Mouse (Mus musculus) brain, adult 2 months (tissue): Measurements from ENCODE around the gene Tns3.

ENCODE experiments used
- DNase-seq: peaks from one replicate; pipeline ENCODE4 v3.0.0; 2011; ENCODE audit warnings: low read depth, low spot score

Tns3 gene

DNA sequence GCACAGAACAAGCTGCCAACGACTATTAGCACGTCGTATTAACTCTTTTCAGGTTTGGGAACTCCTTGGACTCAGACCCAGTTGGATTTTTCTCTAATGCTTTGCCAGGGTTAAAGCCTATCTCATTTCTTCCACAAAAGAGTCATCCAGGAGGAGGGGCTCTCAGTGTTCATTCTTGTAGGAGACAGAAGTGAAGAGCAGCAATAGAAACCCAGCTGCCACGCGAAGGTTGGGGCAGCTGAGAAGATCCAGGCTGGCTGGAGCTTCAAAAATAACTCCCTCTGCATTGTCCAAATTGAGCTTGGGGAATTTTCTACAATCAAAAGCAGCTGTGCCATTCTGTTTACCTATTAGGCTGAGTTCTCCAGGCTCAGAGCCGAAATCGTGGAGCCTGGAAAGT, 16.3 kb upstream of the Tns3 start:
- no peak for DNase-seq

DNA sequence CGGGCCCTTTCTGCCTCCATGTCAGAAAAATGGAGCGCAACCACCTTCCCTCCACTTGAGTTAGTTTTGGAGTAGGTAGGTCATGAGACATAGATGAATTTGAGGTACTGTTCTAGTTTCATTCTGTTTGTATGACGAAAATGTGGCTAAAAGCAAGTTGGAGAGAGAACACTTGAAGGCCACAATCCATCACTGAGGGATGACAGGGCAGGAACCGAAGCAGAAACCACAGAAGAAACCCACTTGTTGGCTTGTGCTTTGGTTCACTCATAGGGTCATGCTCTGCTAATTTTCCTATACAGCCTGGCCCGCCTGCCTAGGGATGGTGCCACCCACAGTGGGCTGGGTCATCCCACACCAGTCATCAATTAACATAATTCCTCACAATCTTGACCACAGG, 14.9 kb upstream of the Tns3 start:
- no peak for DNase-seq

DNA sequence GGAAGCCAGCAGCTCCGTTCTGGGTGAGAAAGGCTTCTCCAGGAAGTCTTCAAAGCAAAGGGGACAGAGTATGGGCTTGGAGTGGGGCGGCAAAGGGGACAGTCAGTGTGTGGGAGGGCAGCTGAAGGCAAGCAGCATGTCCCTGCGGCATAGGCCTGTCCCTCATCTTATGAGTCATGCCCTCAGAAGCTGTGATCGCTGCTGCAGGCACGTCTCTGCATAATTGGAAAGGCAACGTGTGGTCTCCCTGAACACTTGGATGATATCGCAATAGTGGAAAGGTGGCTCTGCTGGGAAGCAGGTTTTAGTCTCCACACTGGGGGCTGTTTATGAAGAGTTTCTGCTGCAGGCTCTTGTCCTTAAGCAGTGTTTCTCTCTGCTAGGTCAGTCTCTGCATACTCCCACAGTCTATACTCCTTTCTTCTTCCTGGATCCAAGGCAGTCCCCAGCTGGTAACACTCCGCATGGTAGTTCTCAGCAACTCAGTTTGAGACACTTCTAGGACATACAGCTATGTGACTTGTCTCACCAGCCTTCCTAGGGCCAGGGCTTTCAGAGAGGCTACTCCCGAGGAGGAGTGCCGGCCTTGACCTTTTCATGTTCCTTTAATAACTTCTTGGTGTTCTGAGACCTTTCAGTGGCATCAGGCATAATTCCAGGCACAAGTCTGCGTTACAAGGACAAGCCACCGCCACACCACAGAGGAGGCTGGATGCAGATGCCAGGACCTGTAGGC, 14.1 kb upstream of the Tns3 start:
- peak; percentile 52 for DNase-seq

DNA sequence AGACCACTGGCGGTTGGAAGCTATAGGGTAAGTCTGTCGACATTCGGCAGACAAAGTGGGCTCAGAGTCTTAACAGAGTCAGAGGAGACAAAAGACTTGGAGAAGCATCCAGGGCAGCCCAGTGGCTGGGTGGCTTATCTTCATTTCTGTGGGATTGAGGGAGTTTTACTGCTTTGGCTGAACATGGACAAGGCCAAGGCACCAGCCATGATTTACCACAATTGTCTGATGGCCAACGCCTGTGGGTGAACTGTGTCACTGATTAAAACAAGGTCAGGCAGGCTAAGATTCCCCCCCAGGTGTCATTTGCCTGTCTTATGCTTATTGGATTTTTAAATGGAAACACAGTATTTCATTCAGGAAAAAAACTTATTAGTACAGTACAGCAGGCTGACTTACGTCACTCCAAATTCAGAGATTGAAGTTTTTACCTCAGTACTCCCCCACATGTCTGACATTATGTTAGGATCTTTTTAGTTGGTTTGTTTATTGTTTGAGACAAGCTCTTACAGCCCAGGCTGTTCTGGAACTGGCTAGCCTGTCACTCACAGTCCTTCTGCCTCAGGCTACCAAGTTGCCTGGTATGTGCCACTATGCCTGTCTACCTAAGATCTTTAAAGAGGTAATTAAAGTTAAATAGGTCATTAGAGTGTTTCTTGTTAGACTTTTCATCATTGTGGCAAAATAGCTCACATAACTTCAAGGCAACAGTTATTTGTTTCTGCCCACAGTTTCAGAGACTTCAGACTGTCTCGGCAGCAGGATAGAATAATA, 11.6 kb upstream of the Tns3 start:
- DNase-seq, result no peak

- no peak for DNase-seq
These were observed 10.3 kb upstream of the Tns3 start for GRCm38 (mm10) chr11:8674549-8675149.

- DNase-seq, result no peak
These were observed 7.4 kb upstream of the Tns3 start for GRCm38 (mm10) chr11:8671698-8672097.

DNA sequence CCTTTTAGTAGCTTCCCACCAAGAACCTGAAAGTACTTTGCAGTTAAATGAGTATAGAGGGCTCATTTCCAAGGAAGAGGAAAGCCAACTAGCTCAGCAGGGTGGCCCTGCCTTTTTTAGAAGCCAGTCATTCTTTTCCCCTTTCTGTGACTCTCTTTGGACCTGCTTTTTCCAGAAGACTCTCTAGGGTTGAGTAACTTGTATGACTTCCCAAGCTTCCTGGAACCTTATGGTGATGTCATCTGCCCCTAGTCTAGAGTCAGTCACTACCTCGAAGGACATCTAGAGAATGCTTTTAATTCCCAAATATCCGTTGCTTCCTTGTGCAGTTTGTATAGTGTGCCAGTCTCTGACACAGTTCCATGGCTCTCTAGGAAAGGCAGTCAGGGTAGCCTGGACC, 4.8 kb upstream of the Tns3 start:
- no peak for DNase-seq

- DNase-seq, result no peak
These were observed 462 bp upstream of the Tns3 start for GRCm38 (mm10) chr11:8664797-8665196.

DNA sequence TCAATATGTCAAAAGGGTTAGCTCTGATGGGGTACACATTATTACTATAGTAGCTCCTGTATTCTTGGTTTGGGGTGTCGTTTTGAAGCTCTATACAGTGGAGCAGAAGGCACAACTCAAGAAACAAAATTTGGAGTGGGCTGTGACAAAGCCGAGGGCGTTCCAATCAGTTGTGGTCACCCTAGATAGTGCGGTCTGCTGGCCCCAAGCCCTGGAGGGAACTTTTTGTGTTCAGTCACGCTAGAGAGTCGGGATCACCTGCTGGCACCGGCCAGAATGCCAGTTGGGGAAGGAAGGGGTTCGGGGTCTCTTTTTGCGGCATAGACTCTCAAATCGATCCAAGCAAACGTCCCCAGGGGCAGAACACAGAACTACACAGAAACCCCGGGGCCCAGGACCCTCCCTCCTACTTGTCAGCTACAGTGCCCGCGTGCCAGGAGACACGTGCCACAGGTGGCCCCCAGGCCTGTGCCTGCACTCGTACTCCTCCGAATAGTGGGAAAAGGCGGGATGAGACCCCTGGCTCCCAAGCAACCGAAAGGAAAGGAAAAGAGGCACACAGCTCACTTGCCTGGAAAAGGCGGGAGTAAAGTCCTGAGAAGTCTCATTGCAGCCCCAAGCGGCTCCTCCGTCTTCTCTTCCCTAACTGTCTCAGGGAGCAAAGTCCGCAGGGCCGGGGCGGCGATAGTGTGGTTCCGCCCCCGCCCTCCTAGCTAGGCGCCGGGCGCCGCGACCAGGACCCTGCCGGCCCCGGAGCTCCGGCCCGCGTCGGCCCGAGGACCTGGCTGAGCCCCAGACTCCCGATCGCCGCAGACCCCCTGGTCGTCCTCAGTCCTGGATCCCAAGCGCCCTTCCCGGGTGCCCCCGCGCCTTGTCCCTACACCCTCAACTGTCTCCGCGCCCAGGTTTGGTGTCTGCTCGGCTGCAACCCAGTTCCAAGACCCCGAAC, 617 bp downstream of the Tns3 start:
- DNase-seq, result no peak

DNA sequence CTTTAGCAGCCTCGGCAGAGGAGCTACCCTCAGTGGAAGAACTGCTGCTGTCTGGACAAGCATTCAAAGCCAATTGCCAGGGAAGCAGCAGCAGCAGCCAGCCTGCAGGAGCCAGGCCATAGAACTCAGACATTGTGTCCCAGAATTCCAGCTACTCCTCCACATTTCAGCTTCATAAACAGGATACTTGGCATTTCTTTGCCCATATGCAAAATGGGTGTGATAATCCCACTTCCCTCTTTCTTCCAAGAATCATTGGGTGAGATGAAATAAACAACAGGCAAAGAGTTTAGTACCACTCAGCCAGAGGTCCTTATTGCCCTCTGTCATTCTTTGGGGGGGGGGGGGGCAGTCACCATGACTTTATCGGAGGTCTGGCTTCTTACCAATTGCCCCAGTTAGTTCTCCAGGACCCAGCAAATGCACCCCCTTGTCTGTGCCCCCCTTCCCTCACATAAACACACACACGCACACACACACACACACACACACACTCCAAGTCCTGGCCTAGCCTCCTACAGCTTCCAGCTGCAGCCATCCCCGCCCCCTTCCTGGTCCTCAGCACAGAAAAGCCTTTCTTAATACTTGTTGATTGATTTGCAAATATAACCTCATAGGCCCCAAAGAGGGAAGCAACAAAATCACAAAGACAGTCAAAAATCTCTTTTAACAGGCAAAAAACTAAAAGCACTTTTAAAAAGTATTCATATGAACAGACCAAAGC, 1.5 kb downstream of the Tns3 start:
- peak; percentile 57 for DNase-seq

- no peak for DNase-seq
These were observed 3.4 kb downstream of the Tns3 start for GRCm38 (mm10) chr11:8660951-8661350.

DNA sequence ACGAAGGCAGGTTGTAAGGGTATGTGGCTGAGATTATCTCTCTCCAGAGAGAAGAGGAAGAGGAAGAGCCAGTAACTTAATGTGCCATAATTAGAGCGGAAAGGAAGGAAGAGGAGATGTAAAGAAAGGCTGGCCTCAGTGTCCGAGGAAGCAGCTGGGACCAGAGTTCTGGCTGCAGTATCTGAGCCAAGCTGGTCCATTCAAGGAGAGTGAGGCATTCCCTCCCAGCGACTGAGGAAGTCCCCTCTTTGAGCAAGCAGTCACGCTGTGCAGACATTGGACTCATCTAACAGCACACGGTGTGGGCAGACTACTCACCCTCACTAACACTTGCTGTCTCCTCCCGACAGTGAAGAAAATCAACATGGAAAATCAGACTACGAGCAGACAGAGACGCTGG, 4.5 kb downstream of the Tns3 start:
- peak; percentile 49 for DNase-seq

DNA sequence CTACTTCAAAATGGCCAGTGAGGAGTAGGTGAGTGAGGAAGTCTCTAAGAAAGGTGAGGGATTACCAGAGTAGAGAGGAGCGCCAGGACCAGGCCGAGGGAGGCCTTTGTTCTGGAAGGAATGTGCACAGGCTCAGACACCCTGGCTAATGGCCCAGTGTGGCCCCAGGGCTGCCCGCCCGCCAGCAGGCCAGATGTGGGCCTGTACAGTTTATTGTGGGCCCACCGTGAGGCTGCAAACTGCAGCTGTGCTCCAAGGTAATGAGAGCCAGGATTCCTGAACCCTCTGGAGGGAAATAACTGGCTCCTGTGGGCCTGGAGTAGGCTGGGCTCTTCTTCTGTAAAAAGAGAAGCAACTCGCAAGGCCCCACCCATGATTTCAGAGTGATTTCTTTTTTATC, 5.3 kb downstream of the Tns3 start:
- DNase-seq, result no peak

- DNase-seq, result peak; percentile 71
These were observed 6.8 kb downstream of the Tns3 start for GRCm38 (mm10) chr11:8657493-8657892.

DNA sequence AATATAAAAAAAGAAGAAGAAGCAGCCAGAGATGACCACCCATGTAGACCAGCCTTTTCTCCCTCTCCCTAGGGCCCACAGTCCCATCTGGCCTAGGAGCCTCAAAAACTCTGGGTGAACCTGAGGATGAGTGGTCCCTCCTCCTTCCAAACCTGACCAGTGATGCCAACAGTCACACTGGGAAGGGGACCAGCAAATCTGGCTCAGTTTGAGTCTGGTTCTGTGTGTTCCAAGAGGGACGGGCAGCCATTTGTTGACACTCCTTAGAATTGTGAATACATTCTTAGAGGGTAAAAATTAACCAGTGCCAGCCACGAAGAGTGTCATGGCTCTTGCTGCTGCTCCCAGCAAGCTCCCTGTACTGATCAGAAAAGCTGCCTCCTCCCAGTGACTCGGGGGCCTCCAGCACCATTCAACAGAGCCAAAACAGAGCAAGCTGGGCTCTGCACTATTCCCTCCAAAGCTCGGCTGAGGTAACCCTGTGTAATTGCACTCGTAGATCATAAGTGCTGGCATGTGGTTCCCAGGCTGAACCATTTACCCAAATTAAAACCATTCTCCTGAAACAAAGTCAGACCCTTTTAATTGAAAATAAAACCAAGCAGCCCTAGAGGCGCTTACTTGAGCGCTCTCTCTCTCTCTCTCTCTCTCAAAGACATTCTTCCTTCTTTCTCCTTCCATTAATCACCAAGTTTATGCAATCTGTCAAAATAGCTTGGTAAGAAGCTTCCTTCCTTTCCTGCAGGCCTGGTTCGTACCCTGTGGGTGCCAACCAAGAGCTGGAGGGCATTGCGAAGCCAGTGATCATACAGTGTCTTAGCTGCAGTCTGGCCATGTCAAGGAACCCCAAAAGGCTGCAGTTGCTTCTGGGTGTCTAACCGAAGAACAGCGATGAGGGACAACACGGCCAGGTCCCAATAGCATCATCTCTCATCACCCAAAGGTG, 7.6 kb downstream of the Tns3 start:
- no peak for DNase-seq

DNA sequence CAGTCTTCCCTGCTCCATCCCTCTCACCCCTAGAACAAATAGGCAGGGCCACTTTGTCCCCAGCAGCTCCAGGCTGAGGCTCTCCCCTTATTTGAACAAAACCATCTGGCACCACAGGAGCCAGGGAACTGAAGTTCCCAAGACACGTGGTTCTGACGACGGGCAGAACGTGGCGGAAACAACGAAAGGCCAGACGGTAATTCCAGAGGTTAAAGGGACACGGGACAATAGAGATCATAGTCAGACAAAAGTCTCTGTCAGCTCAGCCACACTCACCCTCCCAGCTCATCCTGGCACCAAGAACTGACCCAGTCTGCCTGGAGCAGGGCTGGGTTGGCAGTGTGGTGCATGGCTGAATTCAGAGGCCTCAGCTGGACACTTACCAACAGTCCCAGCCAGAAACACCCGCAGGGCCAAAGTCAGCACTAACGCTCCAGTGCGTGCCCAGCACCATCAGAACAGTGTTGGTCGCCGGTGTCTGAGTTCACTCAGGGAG, 10.5 kb downstream of the Tns3 start:
- DNase-seq, result peak; percentile 92

DNA sequence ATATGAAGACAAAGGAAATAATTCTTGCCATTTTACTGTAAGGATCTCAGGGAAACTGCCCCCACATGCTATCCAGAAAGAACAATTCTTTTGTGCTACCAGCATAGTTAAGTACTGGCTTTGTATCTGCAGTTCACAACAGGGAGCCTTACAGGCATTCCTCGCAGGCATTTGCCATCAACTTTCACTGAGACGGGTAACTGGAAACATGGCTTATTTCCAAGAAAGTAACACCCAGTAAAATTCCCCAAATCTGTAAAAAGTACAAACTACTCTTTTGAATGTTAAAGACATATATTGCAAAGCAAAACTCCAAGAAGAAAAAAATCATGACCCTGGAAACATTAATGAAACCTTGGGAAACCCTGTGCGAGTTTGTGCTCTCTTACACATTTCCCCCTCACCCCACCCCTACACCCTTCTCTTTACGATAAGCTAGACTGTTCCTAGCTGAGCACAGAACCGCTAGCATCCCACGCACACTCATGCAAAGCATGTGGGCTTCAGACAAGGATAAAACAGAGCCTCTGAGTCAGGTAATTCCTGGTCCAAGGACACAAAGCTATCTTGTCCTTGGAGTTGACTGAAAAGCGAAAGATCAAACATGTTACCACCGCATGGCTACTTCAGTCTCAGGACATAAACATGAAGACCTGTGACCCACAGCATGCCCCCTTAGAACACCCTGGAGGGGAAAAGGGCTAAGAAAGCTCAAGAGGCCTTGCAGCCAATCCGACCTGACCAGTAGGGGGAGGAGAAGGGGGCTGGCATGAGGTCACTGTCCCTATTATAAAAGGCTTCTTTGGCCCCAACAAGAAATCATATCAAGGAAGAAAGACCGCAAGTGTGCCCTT, 11.3 kb downstream of the Tns3 start:
- DNase-seq, result peak; percentile 83

GRCm38 (mm10) chr11:8652116-8652714, 12.1 kb downstream of the Tns3 start:
- peak; percentile 33 for DNase-seq
